Mouse (Mus musculus) cerebellum, postnatal 10 days (tissue): ENCODE measurements around the gene Ids.
"Not testable (repeated sequence)": the region's sequence is repeated elsewhere in the genome, so short reads cannot be mapped to it uniquely, and the experiment has no call there.

Experiments used
- DNase-seq, 2 experiments: peaks; one replicate each; pipeline ENCODE4 v3.0.0; 2021; ENCODE audit warnings: mixed read lengths in 2 of 2

Ids gene

DNA sequence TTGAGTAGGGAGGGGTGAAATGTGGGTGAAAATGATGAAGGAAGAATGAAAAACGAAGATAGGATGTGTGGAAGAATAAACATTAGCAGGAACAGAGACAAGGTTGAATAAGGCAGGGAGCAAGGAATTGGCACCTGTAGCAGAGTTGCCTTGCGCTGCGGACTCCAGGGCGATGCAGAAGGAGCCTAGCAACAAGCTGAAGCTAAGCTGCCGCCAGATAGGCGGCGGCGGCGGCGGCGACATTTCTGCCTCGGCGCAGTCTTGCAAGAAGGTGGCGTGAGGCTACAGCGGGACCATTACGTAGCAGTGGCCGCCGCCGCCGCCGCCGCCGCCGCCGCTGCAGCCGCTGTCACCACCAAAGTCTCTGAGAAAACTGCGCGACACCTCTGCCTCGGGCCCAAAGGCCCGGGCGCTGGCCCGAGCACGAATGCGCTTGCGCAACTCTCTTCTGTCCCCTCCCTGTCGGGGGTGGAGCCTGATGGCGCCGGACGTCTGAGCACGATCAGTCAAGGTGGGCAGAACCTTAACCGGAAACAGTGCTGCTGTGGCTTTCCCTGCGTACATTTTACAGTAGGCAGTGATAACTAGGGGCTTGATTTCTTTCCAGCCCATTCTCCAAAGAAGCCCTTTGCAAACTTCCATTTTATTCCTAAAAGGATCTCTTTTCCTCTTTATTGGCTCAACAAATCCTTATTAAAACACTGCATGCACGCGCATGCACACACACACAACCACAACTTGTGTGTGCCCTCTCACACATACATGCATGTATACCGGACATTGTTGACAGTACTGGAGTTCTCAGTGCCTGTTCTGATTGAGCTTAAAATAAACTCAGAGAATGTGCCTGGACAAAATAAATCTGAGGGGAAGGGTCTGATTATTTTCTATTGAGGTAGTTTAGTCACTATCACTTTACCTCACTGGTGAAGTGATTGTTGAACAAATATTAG is at the start of gene Ids:
Gene Ids (minus strand): TSS at position 424 of the 953 bp plus-strand sequence.
- DNase-seq = peak; percentile 90 to 94

DNA sequence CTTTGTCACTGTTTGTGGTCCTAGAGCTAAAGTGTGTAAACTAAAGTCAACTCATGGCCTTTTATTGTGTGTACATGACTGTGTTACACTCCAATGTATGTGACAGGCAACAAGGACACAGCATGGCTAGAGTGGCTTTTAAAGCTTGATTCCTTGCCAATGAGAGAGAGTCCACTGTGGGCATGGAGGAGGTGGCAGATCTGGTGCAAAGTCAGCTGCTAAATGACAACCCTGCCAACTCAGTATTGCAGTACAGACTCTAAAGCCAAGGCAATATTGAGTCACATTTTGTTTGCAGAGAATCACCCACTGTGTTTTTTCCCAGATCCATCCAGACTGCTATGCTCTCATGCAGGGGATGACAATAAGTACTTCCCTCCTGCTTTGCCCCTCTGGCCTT is 27.8 kb upstream of the Ids start:
- DNase-seq = not testable (repeated sequence)

DNA sequence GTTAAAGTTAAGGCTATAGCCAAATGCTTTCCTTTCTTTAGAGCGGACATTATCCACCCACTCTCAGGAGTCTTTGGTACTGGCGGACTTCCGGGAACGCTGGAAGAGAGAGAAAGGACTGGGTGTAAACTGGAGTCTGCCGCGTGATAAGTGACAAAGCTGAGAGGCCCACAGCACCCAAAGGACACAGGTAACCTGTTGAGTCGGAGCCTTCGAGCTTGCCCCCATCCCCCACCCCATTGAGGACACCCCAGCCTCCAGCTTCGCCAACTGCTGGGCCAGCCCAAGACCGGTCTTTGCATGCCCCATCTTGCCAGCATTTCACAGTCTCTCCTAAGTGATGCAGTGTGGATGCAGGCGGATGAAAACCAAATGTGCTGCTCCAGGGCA is 21.1 kb upstream of the Ids start:
- peak; percentile 45 to 53 for DNase-seq

- peak; percentile 75 to 79 for DNase-seq
Observed at GRCm38 (mm10) chrX:70385276-70385961, 20.5 kb upstream of the Ids start, which contains the start of gene 1110012L19Rik. Gene 1110012L19Rik (plus strand): TSS chrX:70385877.

GRCm38 (mm10) chrX:70384917-70385275 is 20.0 kb upstream of the Ids start:
- no peak for DNase-seq

- DNase-seq = not testable (repeated sequence)
Observed at GRCm38 (mm10) chrX:70374469-70375110, 9.7 kb upstream of the Ids start.

DNA sequence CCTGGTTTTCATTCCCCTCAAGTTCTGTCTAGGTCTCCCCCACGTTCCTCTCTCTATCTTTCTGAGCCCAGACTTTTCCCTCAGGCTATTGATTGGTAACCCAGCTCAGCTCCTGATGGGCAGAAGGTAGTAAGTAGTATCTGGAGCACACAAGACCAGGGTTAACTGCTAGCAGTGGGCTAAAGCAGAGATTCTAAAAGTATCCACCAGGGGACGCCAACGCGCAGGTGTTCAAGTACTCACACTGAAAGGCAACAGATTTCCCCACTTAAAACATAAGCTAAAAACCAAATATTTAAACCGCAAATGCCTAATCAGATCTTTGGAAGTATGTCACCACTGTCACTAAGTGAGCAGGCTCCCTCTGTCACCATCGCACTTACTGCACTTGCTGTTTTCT is 4.9 kb upstream of the Ids start:
- not testable (repeated sequence) for DNase-seq

DNA sequence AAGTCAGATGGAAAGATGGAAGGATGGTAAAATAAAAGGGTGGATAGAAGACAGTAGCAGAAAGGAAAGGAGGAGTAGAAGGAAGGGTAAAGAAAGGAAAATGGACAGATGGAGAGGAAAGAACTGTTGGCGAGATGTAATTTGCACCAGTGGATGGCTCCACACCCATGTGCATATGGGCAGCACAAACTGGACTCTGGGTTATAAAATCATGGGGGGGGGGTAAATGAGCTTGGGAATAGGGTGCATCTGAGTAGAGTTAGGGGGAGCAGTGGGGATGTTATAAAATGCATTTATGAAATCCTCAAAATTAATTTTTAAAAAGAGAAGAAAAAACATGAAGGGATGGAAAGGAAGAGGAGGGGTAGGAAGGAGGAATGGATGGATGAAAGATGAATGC is 682 bp downstream of the Ids start:
- DNase-seq = peak in 1 of 2 experiments; percentile 2

GRCm38 (mm10) chrX:70363446-70363845 is 1.4 kb downstream of the Ids start:
- DNase-seq = peak; percentile 11 to 17

- DNase-seq = no peak
Observed at GRCm38 (mm10) chrX:70362985-70363384, 1.9 kb downstream of the Ids start.

GRCm38 (mm10) chrX:70330202-70330843 is 34.6 kb downstream of the Ids start:
- peak; percentile 84 to 85 for DNase-seq

DNA sequence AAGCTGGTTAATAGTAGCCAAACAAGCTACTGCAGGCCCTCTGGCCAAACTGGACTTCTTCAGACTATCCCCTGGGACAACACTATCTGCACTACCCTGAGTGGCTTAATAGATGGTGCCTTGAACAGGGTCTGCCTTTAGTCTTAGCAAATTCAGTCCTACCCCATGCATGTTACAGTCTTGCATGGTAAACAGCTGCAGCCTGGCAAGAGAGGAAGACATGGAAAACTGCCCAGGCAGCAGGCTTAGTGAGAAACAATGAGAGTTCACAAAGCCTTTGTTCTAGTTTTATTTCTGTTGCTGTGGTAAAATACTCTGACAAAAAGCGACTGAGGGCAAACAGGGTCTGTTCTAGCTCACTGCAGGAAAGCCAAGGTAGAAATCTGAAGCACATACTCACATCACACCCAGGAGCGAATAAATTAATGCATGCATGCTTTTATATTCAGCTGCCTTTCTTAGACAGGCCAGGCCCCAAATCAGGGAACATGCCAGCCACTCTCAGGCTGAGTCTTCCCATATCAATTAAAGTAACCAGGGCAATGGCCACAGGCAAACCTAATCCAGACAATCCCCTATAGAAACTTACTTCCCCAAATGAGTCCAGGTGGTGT is 36.2 kb downstream of the Ids start:
- peak; percentile 7 to 36 for DNase-seq

GRCm38 (mm10) chrX:70327656-70328055 is 37.2 kb downstream of the Ids start:
- DNase-seq = no peak

- no peak for DNase-seq
Observed at GRCm38 (mm10) chrX:70319254-70319653, 45.6 kb downstream of the Ids start.

- DNase-seq = no peak
Observed at GRCm38 (mm10) chrX:70314949-70315641, 49.8 kb downstream of the Ids start.
